Mouse (Mus musculus) embryonic facial prominence, embryonic 14.5 days (tissue): ENCODE data around the gene Ccdc38. TPM values are rescaled to one million over a fixed set of nuclear protein-coding genes. Genes with fewer than 3 reads are reported as not detected.
A peak's percentile ranks its signal among the peaks of the same experiment; 100 is the strongest.

Experiments used
- ATAC-seq: fragments of 200-750 bp; cut with Nextera tagmentation; 2 replicates; pipeline ENCODE4 v1.8.0; 2017; ENCODE audit warnings: low read depth, moderate number of reproducible peaks, moderate TSS enrichment
- DNase-seq: peaks from one replicate; pipeline ENCODE4 v3.0.0-alpha.2; 2015; ENCODE audit warnings: low spot score
- H3K27ac ChIP-seq: fragments of 300-500 bp; sonication (generic); replicated peaks from 2 replicates; pipeline ENCODE4 v1.5.1; 2014; ENCODE audit warnings: low read depth, mild to moderate bottlenecking, low read length, moderate library complexity
- H3K27me3 ChIP-seq: fragments of 300-500 bp; sonication (generic); replicated peaks from 2 replicates; pipeline ENCODE4 v1.6.1; 2014; ENCODE audit warnings: low read length; ENCODE audit not compliant: control insufficient read depth, insufficient read depth
- H3K36me3 ChIP-seq: fragments of 300-500 bp; sonication (generic); 2 replicates; pipeline ENCODE4 v1.6.1; 2014; ENCODE audit warnings: low read length, mixed read lengths; ENCODE audit not compliant: control insufficient read depth, insufficient read depth
- H3K4me1 ChIP-seq: fragments of 300-500 bp; sonication (generic); 2 replicates; pipeline ENCODE4 v1.6.1; 2014; ENCODE audit warnings: antibody characterized with exemption, low read length; ENCODE audit not compliant: control insufficient read depth, insufficient read depth
- H3K4me2 ChIP-seq: fragments of 300-500 bp; sonication (generic); 2 replicates; pipeline ENCODE4 v1.6.1; 2014; ENCODE audit warnings: low read depth, mild to moderate bottlenecking, low read length, moderate library complexity, mixed read lengths
- H3K4me3 ChIP-seq: fragments of 300-500 bp; sonication (generic); 2 replicates; pipeline ENCODE4 v1.5.1; 2014; ENCODE audit warnings: low read depth, mild to moderate bottlenecking, low read length
- H3K9ac ChIP-seq: fragments of 300-500 bp; sonication (generic); 2 replicates; pipeline ENCODE4 v1.6.1; 2014; ENCODE audit warnings: low read depth, mild to moderate bottlenecking, low read length, moderate library complexity, mixed read lengths
- H3K9me3 ChIP-seq: fragments of 300-500 bp; sonication (generic); 2 replicates; pipeline ENCODE4 v1.6.1; 2016; ENCODE audit warnings: low read length; ENCODE audit not compliant: control insufficient read depth
- WGBS: fragments of 180-500 bp; shearing (Covaris S2); extraction: QIAGEN DNeasy Blood & Tissue Kit; methylation state at CpG from one replicate; pipeline ENCODE4 v1.1.7; 2014; 5-methylcytosine and 5-hydroxymethylcytosine counted together
- polyA plus RNA-seq: library from polyadenylated mRNA; unstranded; fragments of >200 nt; fragmentation: Nextera tagmentation; extraction: Ambion mirVana; gene quantifications from 2 replicates; pipeline ENCODE4 v1.2.1, GENCODE M21; 2014

Gene Ccdc38
- polyA plus RNA-seq, 1 experiment from 2014 or later = 0.71 TPM

DNA sequence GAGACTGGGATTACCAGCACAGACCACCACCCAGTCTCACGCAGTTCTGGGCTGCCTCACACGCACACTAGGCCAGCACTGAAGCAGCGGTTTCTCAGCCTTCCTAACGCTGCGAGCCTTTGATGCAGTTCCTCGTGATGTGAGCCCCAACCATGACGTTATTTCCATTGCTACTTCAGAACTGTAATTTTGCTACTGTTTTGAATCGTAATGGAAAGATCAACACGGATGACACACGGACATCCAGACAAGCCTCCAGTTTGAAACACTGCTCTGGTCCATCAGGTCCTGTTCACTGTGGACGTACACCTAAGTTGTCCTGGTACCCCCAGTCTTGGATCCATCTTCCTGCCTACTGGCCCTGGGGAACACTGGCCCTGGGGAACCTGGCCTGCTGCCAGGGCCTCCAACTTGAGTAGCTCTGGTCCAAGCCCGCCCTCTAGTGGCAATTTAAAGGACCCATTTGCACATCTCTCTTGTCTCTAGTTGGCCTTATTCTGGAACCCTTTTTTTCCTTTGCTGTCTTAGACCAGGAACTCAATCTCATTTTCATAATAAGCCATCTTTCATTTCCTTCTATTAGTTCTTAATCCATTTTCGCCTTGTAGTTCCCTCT, 36.9 kb downstream of the Ccdc38 start:
- WGBS = 66% methylated on average over 13 of the region's 13 CpGs
- no peak overlapping the region for H3K27ac ChIP-seq
- H3K9me3 ChIP-seq = no peaks in the 10 kb centered on the region
- no peaks in the 10 kb centered on the region for H3K27me3 ChIP-seq
- ATAC-seq (no peak; the same call in 1 of the 2 replicates), DNase-seq (peak; percentile 85)
- no peak overlapping the region for H3K4me2 ChIP-seq
- no peak overlapping the region for H3K9ac ChIP-seq
- H3K36me3 ChIP-seq = peaks cover 9% of the 10 kb centered on the region
- H3K4me1 ChIP-seq = no peaks in the 10 kb centered on the region
- no peak overlapping the region for H3K4me3 ChIP-seq

- H3K27ac ChIP-seq = peak overlapping the region; percentile 71
- DNase-seq = peak; percentile 36
- WGBS = 1% methylated on average over 11 of the region's 11 CpGs
- no peaks in the 10 kb centered on the region for H3K9me3 ChIP-seq
- peak overlapping the region; percentile 77 for H3K4me3 ChIP-seq
- no peaks in the 10 kb centered on the region for H3K27me3 ChIP-seq
- H3K4me1 ChIP-seq = peaks cover 16% of the 10 kb centered on the region
- peaks cover 27% of the 10 kb centered on the region for H3K36me3 ChIP-seq
- H3K4me2 ChIP-seq = peak overlapping the region; percentile 69
- no peak for ATAC-seq
- peak overlapping the region; percentile 81 for H3K9ac ChIP-seq
Observed at GRCm38 (mm10) chr10:93588796-93589195, 48.4 kb downstream of the Ccdc38 start.

GRCm38 (mm10) chr10:93589281-93589848, 48.9 kb downstream of the Ccdc38 start, which contains the start of gene Snrpf:
Snrpf (minus strand) TSS chr10:93589706.
- WGBS = under 1% methylated on average over 30 of the region's 63 CpGs
- peak within 1 kb of the TSS; percentile 69 for H3K4me2 ChIP-seq
- peak within 1 kb of the TSS; percentile 71 for H3K27ac ChIP-seq
- H3K9me3 ChIP-seq = no peaks in the 10 kb centered on the region
- DNase-seq = peak; percentile 95
- peaks cover 16% of the 10 kb centered on the region for H3K4me1 ChIP-seq
- no peaks in the 10 kb centered on the region for H3K27me3 ChIP-seq
- peak within 1 kb of the TSS; percentile 77 for H3K4me3 ChIP-seq
- ATAC-seq = peak; percentile 93
- H3K9ac ChIP-seq = peak within 1 kb of the TSS; percentile 81
- peaks cover 24% of the 10 kb centered on the region for H3K36me3 ChIP-seq

DNA sequence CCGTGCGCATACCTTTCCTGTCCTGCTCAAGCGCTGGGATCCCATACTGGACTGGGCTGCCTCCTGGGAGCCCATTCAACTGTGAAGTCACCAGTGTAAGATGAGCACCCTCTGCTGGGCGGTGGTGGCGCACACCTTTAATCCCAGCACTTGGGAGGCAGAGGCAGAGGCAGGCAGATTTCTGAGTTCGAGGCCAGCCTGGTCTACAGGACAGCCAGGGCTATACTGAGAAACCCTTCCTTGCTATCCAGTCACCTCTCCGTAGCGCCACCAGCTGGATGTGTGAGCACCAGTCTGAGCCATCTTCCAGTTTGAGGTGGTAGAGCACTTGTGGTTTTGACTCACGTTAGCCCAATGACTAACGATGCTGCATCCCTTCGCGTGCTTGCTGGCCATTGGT, 52.0 kb downstream of the Ccdc38 start:
- DNase-seq = no peak
- Histone ChIP-seq H3K4me1 (peaks cover 16% of the 10 kb centered on the region), H3K9me3 (no peaks in the 10 kb centered on the region), H3K36me3 (peaks cover 2% of the 10 kb centered on the region; the same call in 1 of the 2 replicates), H3K4me3 (no peak overlapping the region), H3K27me3 (no peaks in the 10 kb centered on the region), H3K9ac (no peak overlapping the region), H3K4me2 (no peak overlapping the region), H3K27ac (no peak overlapping the region)
- 52% methylated on average over 12 of the region's 12 CpGs for WGBS
- no peak for ATAC-seq

DNA sequence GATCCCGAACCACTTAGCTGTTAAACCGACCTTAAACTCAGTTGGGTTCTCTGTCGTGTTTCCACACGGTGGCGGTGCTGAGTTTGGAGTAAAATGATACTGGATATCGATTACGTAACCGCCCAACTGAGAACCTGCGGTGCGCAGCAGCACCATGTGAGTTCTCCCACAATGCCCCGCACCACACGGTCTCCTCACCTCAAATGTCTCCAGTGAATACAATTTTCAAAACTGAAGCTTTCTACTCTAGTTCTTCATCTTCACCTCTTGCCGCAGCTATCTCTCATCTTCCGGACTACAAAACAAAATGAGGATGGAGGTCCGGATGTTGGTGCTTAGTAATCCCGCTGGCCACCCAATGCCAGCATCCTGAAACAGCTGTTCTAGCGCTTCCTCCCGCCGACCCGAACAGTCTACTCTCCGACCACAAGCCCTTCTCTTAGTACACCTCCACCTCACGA, 53.6 kb downstream of the Ccdc38 start:
- Histone ChIP-seq H3K27me3 (no peaks in the 10 kb centered on the region), H3K4me1 (peaks cover 4% of the 10 kb centered on the region; the same call in 1 of the 2 replicates), H3K36me3 (no peaks in the 10 kb centered on the region), H3K4me3 (peak overlapping the region; percentile 47), H3K9ac (peak overlapping the region; percentile 68), H3K9me3 (no peaks in the 10 kb centered on the region), H3K27ac (no peak overlapping the region), H3K4me2 (peak overlapping the region; percentile 84)
- DNase-seq (peak; percentile 94), ATAC-seq (peak; percentile 72)
- 2% methylated on average over 22 of the region's 22 CpGs for WGBS

GRCm38 (mm10) chr10:93595831-93596230, 55.4 kb downstream of the Ccdc38 start:
- Histone ChIP-seq H3K27ac (no peak overlapping the region), H3K9me3 (no peaks in the 10 kb centered on the region), H3K9ac (no peak overlapping the region), H3K4me2 (no peak overlapping the region), H3K27me3 (no peaks in the 10 kb centered on the region), H3K4me1 (no peaks in the 10 kb centered on the region), H3K36me3 (no peaks in the 10 kb centered on the region), H3K4me3 (no peak overlapping the region)
- no peak for ATAC-seq
- 57% methylated on average over 4 of the region's 4 CpGs for WGBS
- DNase-seq = no peak

DNA sequence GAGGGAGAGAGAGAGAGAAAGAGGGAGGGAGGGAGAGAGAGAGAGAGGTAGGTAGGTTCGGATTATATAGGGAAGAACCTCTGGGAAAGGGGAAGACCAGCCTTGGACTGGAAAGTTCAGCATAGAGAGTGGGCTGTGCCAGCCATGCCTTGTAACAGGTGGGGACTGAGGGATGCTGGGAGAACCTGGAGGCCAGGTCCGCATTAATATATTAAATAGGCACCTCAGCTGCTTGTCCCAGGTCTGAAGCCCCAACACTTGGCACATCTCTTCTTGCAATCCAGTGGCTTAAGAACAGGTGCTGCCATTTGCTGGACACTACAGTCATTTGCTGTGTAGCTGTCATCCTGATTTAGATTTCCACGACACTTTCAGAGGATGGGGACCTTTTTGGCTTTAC, 56.2 kb downstream of the Ccdc38 start:
- WGBS = 86% methylated on average over 3 of the region's 3 CpGs
- H3K27ac ChIP-seq = no peak overlapping the region
- H3K4me2 ChIP-seq = no peak overlapping the region
- no peaks in the 10 kb centered on the region for H3K4me1 ChIP-seq
- ATAC-seq (no peak), DNase-seq (no peak)
- H3K36me3 ChIP-seq = no peaks in the 10 kb centered on the region
- no peak overlapping the region for H3K9ac ChIP-seq
- H3K4me3 ChIP-seq = no peak overlapping the region
- no peaks in the 10 kb centered on the region for H3K9me3 ChIP-seq
- H3K27me3 ChIP-seq = no peaks in the 10 kb centered on the region

- ATAC-seq (no peak), DNase-seq (no peak)
- Histone ChIP-seq H3K4me1 (no peaks in the 10 kb centered on the region), H3K4me2 (no peak overlapping the region), H3K27ac (no peak overlapping the region), H3K9me3 (no peaks in the 10 kb centered on the region), H3K36me3 (no peaks in the 10 kb centered on the region), H3K9ac (no peak overlapping the region), H3K4me3 (no peak overlapping the region), H3K27me3 (no peaks in the 10 kb centered on the region)
- WGBS = 81% methylated on average over 5 of the region's 5 CpGs
Observed at GRCm38 (mm10) chr10:93602309-93602708, 61.9 kb downstream of the Ccdc38 start.

DNA sequence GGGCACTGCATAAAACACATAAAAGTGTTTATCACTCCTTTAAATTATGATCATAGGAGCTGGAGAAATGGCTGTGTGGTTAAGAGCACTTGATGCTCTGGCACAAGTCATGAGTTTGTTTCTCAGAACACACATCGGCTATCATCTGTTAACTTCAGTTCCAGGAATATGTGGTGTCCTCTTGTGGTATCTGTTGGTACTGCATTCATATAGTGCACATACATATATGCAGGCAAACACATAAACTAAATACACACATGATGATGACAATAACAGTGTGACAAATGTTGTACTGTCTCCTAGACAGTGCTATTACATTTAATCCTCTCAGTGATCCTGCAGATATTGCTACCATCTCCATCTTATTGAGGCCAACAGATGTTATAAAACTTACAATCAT, 62.8 kb downstream of the Ccdc38 start:
- no peaks in the 10 kb centered on the region for H3K36me3 ChIP-seq
- no peak overlapping the region for H3K9ac ChIP-seq
- no peaks in the 10 kb centered on the region for H3K27me3 ChIP-seq
- 89% methylated on average over 1 of the region's 1 CpGs for WGBS
- DNase-seq (no peak), ATAC-seq (no peak)
- H3K4me2 ChIP-seq = no peak overlapping the region
- H3K4me3 ChIP-seq = no peak overlapping the region
- no peak overlapping the region for H3K27ac ChIP-seq
- H3K4me1 ChIP-seq = no peaks in the 10 kb centered on the region
- no peaks in the 10 kb centered on the region for H3K9me3 ChIP-seq
